ENCODE assay signal across 18 mouse cellular contexts in genomic region chr2:59587387-59588095, GRCm38 (mm10). TPM values are rescaled to one million over a fixed set of nuclear protein-coding genes. Genes with fewer than 3 reads are reported as not detected.
DNase-seq lines count a peak whose midpoint lies in the region.
"Had no signal": no experiment of that assay in that cellular context is flagged by ENCODE, and none has a peak within 500 bp of the region (broad histone marks: within the 10 kb centered on the region; RNA-seq: fewer than 3 reads in every experiment).

No protein-coding gene starts in this region.

- peak; percentile 37 to 51 for DNase-seq in left cerebral cortex, postnatal 36 days (ENCODE audit: low spot score in 2 of 2)
- DNase-seq in left cerebral cortex, postnatal 10 days (ENCODE audit: extremely low spot score in 1 of 2, low spot score in 2 of 2) = no peak
- peak; percentile 56 for DNase-seq in 416B (ENCODE audit: low read depth)
- DNase-seq in Muller cell, postnatal 12 days (ENCODE audit: inconsistent ontology term) = peak; percentile 72
- no peak for DNase-seq in adrenal gland, postnatal 14 days
- no peak for DNase-seq in yolk sac, embryonic 10.5 days (ENCODE audit: low spot score)
- no peak for DNase-seq in cerebellum, postnatal 25 days
- DNase-seq: adrenal gland, adult 2 months; cerebellum, adult 9-10 months; embryo, embryonic 11 days; lung, postnatal 36 days; thymus, postnatal 36 days had no signal

- WGBS in macrophage (ENCODE audit: missing documents) = 76% methylated on average over 10 of the region's 10 CpGs

- no peaks in the 10 kb centered on the region for H3K79me2 ChIP-seq in macrophage (ENCODE audit: inconsistent target)

- no peaks in the 10 kb centered on the region for H3K36me3 ChIP-seq in macrophage (ENCODE audit: inconsistent target)
- H3K36me3 ChIP-seq: forebrain, embryonic 15.5 days; limb, embryonic 12.5 days; liver, embryonic 15.5 days; midbrain, embryonic 12.5 days had no signal

- intact Hi-C loops in left cerebral cortex, postnatal 36 days (cut with DNase I) = no loop called here
- intact Hi-C loops in left cerebral cortex, postnatal 10 days (cut with DNase I) = no loop called here

- 0 out of 2 replicates have a peak overlapping the region, but pooled peaks have one; percentile 15 for H3K27ac ChIP-seq in macrophage
- H3K27ac ChIP-seq: forebrain, embryonic 15.5 days; limb, embryonic 12.5 days; liver, embryonic 15.5 days; midbrain, embryonic 12.5 days; stomach, postnatal 0 days had no signal

- H3K4me3 ChIP-seq in macrophage (ENCODE audit: inconsistent target) = no peak overlapping the region
- H3K4me3 ChIP-seq: forebrain, embryonic 15.5 days; limb, embryonic 12.5 days; liver, embryonic 15.5 days; midbrain, embryonic 12.5 days had no signal

RNA-seq across cellular contexts. Expression of gene Tanc1, which starts 24.3 kb away (rescaled TPM):
- 10 to 100 TPM; 17.7 to 27.5 TPM for total RNA-seq in left cerebral cortex, postnatal 36 days (2021)
- total RNA-seq in left cerebral cortex, postnatal 10 days (2021) = 10 to 100 TPM; 12.5 to 13.1 TPM
- 10 to 100 TPM; 11.9 to 97.4 (median 23.4) TPM for total RNA-seq in macrophage (2018; cell fraction: chromatin; rRNA removed)
- total RNA-seq in macrophage (2018; cell fraction: cytosol; rRNA removed) = 1 to 10 TPM; 2.7 to 6.9 (median 4.5) TPM
- 10 to 100 TPM in 15 of 26 experiments, 1 to 10 TPM in 11; 5.8 to 83.7 (median 10.2) TPM for total RNA-seq in macrophage (2018; cell fraction: nucleus; rRNA removed)
- 4.6 to 7.0 TPM (median 5.8 TPM) in 3 replicates for polyA plus RNA-seq in macrophage (2018)
- total RNA-seq in adrenal gland, postnatal 14 days (2021) = 19.9 and 24.9 TPM in 2 replicates

Comparison
In these comparisons a context has a peak if more than half of its experiments do, and no peak if none do; other contexts are left out.
1. DNase-seq: peak in left cerebral cortex, postnatal 36 days (2 of 2), 416B (single experiment) and Muller cell, postnatal 12 days (single experiment); none in left cerebral cortex, postnatal 10 days (0 of 2), adrenal gland, postnatal 14 days (single experiment), yolk sac, embryonic 10.5 days (single experiment) and cerebellum, postnatal 25 days (0 of 2).